Mouse (Mus musculus) G1E (cell line): ENCODE data around the gene Actr2.

ENCODE experiments used
- CTCF ChIP-seq: IDR thresholded peaks from 2 replicates; pipeline ENCODE4 v1.5.1; 2012; ENCODE audit warnings: low read depth, low read length, inconsistent platforms, mixed read lengths
- GATA1 ChIP-seq: IDR thresholded peaks from 2 replicates; pipeline ENCODE4 v1.6.1; 2012; ENCODE audit warnings: borderline replicate concordance, low read length, inconsistent platforms, mixed read lengths
- POLR2AphosphoS5 ChIP-seq: IDR thresholded peaks from 2 replicates; pipeline ENCODE4 v1.6.1; 2012; ENCODE audit warnings: low read depth, low read length, inconsistent platforms; ENCODE audit not compliant: insufficient replicate concordance

DNA sequence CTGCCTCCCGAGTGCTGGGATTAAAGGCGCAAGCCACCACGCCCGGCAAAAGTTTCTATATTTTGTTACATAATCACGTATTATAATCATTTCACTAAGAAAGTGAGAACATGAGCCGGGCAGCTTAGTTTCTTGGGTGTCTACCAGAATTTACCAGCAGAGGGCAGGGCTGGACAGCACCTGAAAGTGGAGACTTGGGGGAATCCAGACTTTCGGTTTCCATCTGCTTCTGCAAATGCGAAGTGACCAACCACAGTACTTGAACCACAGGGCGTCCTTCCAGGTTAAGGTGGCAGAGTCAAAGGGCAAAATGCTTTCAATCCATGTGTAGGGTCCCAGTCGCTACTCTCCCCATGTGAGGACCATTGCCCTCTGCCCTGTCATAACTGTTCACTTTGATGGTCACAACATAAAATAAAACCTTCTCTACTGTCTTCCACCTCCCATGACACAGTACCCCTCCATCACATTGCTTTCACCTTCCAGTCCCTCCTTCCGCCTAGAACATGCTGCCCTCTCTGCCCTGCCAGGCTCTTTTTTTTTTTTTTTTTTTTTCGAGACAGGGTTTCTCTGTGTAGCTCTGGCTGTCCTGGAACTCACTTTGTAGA is 20.3 kb upstream of the Actr2 start:
- TF ChIP-seq CTCF (0 out of 2 replicates have a peak, but pooled peaks have one; percentile 47), GATA1 (no peak), POLR2AphosphoS5 (no peak)
